Mouse (Mus musculus) heart, adult 9 months (tissue): ENCODE measurements around the gene Trove2.
A peak's percentile ranks its signal among the peaks of the same experiment; 100 is the strongest.

Source experiments
- DNase-seq, 2 experiments: peaks; one replicate each; pipeline ENCODE4 v3.0.0; 2022; ENCODE audit warnings: low spot score in 2 of 2

Trove2 gene

GRCm38 (mm10) chr1:143776446-143777411 is at the start of gene Trove2, which contains the start of gene Uchl5:
Trove2 (minus strand) TSS chr1:143777068.
Uchl5 (plus strand) TSS chr1:143777272.
- peak; percentile 96 to 97 for DNase-seq

- DNase-seq, result no peak
Measured at GRCm38 (mm10) chr1:143822677-143823076, 45.8 kb upstream of the Trove2 start.

GRCm38 (mm10) chr1:143820096-143820877 is 43.4 kb upstream of the Trove2 start:
- no peak for DNase-seq

GRCm38 (mm10) chr1:143813676-143814360 is 37.0 kb upstream of the Trove2 start:
- DNase-seq, result peak; percentile 58 to 67

- DNase-seq, result no peak
Measured at GRCm38 (mm10) chr1:143809062-143809461, 32.2 kb upstream of the Trove2 start.

- DNase-seq, result peak; percentile 31 to 37
Measured at GRCm38 (mm10) chr1:143803537-143803936, 26.7 kb upstream of the Trove2 start.

GRCm38 (mm10) chr1:143788584-143789227 is 11.8 kb upstream of the Trove2 start:
- peak in 1 of 2 experiments; percentile 7 for DNase-seq

GRCm38 (mm10) chr1:143777558-143778218 is 820 bp upstream of the Trove2 start:
- peak in 1 of 2 experiments; percentile 7 for DNase-seq

- DNase-seq, result no peak
Measured at GRCm38 (mm10) chr1:143773909-143774308, 3.0 kb downstream of the Trove2 start.

GRCm38 (mm10) chr1:143773082-143773481 is 3.8 kb downstream of the Trove2 start:
- no peak for DNase-seq

- no peak for DNase-seq
Measured at GRCm38 (mm10) chr1:143770444-143771109, 6.3 kb downstream of the Trove2 start.

- DNase-seq, result no peak
Measured at GRCm38 (mm10) chr1:143766238-143766637, 10.6 kb downstream of the Trove2 start.

- no peak for DNase-seq
Measured at GRCm38 (mm10) chr1:143765801-143766200, 11.1 kb downstream of the Trove2 start.

- no peak for DNase-seq
Measured at GRCm38 (mm10) chr1:143764443-143764842, 12.4 kb downstream of the Trove2 start.

GRCm38 (mm10) chr1:143762159-143762558 is 14.7 kb downstream of the Trove2 start:
- no peak for DNase-seq

GRCm38 (mm10) chr1:143745871-143746270 is 31.0 kb downstream of the Trove2 start:
- DNase-seq, result no peak

GRCm38 (mm10) chr1:143742186-143742585 is 34.7 kb downstream of the Trove2 start:
- DNase-seq, result no peak

- DNase-seq, result no peak
Measured at GRCm38 (mm10) chr1:143741331-143741730, 35.5 kb downstream of the Trove2 start.

- DNase-seq, result no peak
Measured at GRCm38 (mm10) chr1:143740581-143740980, 36.3 kb downstream of the Trove2 start.
